Mouse (Mus musculus) embryonic facial prominence, embryonic 15.5 days (tissue): Measurements from ENCODE around the gene Zfp706. TPM values are rescaled to one million over a fixed set of nuclear protein-coding genes. Genes with fewer than 3 reads are reported as not detected.
A peak's percentile ranks its signal among the peaks of the same experiment; 100 is the strongest.

Experiments
- ATAC-seq: fragments of 200-750 bp; cut with Nextera tagmentation; 2 replicates; pipeline ENCODE4 v1.8.0; 2017; ENCODE audit warnings: low read depth, moderate TSS enrichment; ENCODE audit not compliant: insufficient number of reproducible peaks, low FRiP score, low TSS enrichment
- H3K27ac ChIP-seq: fragments of 300-500 bp; sonication (generic); replicated peaks from 2 replicates; pipeline ENCODE4 v1.5.1; 2015; ENCODE audit warnings: mild to moderate bottlenecking, inconsistent platforms
- H3K27me3 ChIP-seq: fragments of 300-500 bp; sonication (generic); 2 replicates; pipeline ENCODE4 v1.6.1; 2015; ENCODE audit warnings: inconsistent platforms
- H3K36me3 ChIP-seq: fragments of 300-500 bp; sonication (generic); 2 replicates; pipeline ENCODE4 v1.6.1; 2015; ENCODE audit warnings: mild to moderate bottlenecking, inconsistent platforms
- H3K4me1 ChIP-seq: fragments of 300-500 bp; sonication (generic); 2 replicates; pipeline ENCODE4 v1.6.1; 2015; ENCODE audit warnings: inconsistent platforms
- H3K4me2 ChIP-seq: fragments of 300-500 bp; sonication (generic); replicated peaks from 2 replicates; pipeline ENCODE4 v1.6.1; 2015; ENCODE audit warnings: mild to moderate bottlenecking, inconsistent platforms
- H3K4me3 ChIP-seq: fragments of 300-500 bp; sonication (generic); replicated peaks from 2 replicates; pipeline ENCODE4 v1.5.1; 2015; ENCODE audit warnings: mild to moderate bottlenecking, inconsistent platforms
- H3K9ac ChIP-seq: fragments of 300-500 bp; sonication (generic); 2 replicates; pipeline ENCODE4 v1.6.1; 2015; ENCODE audit warnings: inconsistent platforms
- H3K9me3 ChIP-seq: fragments of 300-500 bp; sonication (generic); replicated peaks from 2 replicates; pipeline ENCODE4 v1.6.1; 2016; ENCODE audit warnings: inconsistent platforms
- WGBS: fragments of 180-500 bp; shearing (Covaris S2); methylation state at CpG from one replicate; pipeline ENCODE4 v1.1.7; 2015; 5-methylcytosine and 5-hydroxymethylcytosine counted together
- polyA plus RNA-seq: library from polyadenylated mRNA; unstranded; fragments of >200 nt; fragmentation: Nextera tagmentation; extraction: Ambion mirVana; gene quantifications from 2 replicates; pipeline ENCODE4 v1.2.1, GENCODE M21; 2015

The Zfp706 gene
- polyA plus RNA-seq, 1 experiment from 2014 or later = 464 TPM

- Histone ChIP-seq H3K4me1 (peaks cover 15% of the 10 kb centered on the region), H3K4me2 (no peak overlapping the region), H3K9ac (no peak overlapping the region), H3K9me3 (no peaks in the 10 kb centered on the region), H3K36me3 (no peaks in the 10 kb centered on the region), H3K4me3 (no peak overlapping the region), H3K27ac (no peak overlapping the region), H3K27me3 (no peaks in the 10 kb centered on the region)
- 85% methylated on average over 6 of the region's 6 CpGs for WGBS
- no peak for ATAC-seq
These were observed 44.6 kb downstream of the Zfp706 start for GRCm38 (mm10) chr15:36962931-36963330.

- H3K9me3 ChIP-seq = no peaks in the 10 kb centered on the region
- WGBS = 84% methylated on average over 4 of the region's 4 CpGs
These were observed 46.7 kb downstream of the Zfp706 start for GRCm38 (mm10) chr15:36960876-36961237.

GRCm38 (mm10) chr15:36960010-36960875 is 47.3 kb downstream of the Zfp706 start:
- H3K36me3 ChIP-seq = no peaks in the 10 kb centered on the region
- H3K9ac ChIP-seq = no peak overlapping the region
- peaks cover 1% of the 10 kb centered on the region; the same call in 1 of the 2 replicates for H3K27me3 ChIP-seq
- H3K4me1 ChIP-seq = no peaks in the 10 kb centered on the region
- H3K4me2 ChIP-seq = peak overlapping the region; percentile 28; the same call in 1 of the 2 replicates
- 28% methylated on average over 17 of the region's 17 CpGs for WGBS
- ATAC-seq = peak; percentile 51; the same call in 1 of the 2 replicates
- peak overlapping the region; percentile 16 for H3K4me3 ChIP-seq
- H3K9me3 ChIP-seq = no peaks in the 10 kb centered on the region
- 0 out of 2 replicates have a peak overlapping the region, but pooled peaks have one; percentile 29 for H3K27ac ChIP-seq

More at GRCm38 (mm10) chr15:36960876-36961237, 46.7 kb downstream of the Zfp706 start:
- no peaks in the 10 kb centered on the region for H3K27me3 ChIP-seq
- ATAC-seq = no peak
- no peaks in the 10 kb centered on the region for H3K4me1 ChIP-seq
- H3K4me3 ChIP-seq = no peak overlapping the region
- H3K36me3 ChIP-seq = no peaks in the 10 kb centered on the region
- no peak overlapping the region for H3K4me2 ChIP-seq
- H3K9ac ChIP-seq = no peak overlapping the region
- H3K27ac ChIP-seq = no peak overlapping the region

GRCm38 (mm10) chr15:36956221-36956620 is 51.4 kb downstream of the Zfp706 start:
- Histone ChIP-seq H3K27ac (no peak overlapping the region), H3K27me3 (peaks cover 9% of the 10 kb centered on the region), H3K9ac (no peak overlapping the region), H3K4me2 (no peak overlapping the region), H3K36me3 (no peaks in the 10 kb centered on the region), H3K9me3 (no peaks in the 10 kb centered on the region), H3K4me1 (no peaks in the 10 kb centered on the region), H3K4me3 (no peak overlapping the region)
- ATAC-seq = no peak
- 88% methylated on average over 3 of the region's 3 CpGs for WGBS

- 86% methylated on average over 2 of the region's 2 CpGs for WGBS
- no peaks in the 10 kb centered on the region for H3K9me3 ChIP-seq
- ATAC-seq = no peak
- H3K4me1 ChIP-seq = 0 out of 2 replicates have a peak, but pooled peaks cover 9% of the 10 kb centered on the region
- H3K4me2 ChIP-seq = no peak overlapping the region
- H3K36me3 ChIP-seq = no peaks in the 10 kb centered on the region
- H3K4me3 ChIP-seq = no peak overlapping the region
- peaks cover 8% of the 10 kb centered on the region for H3K27me3 ChIP-seq
- no peak overlapping the region for H3K27ac ChIP-seq
- H3K9ac ChIP-seq = no peak overlapping the region
These were observed 57.3 kb downstream of the Zfp706 start for GRCm38 (mm10) chr15:36950258-36950657.

DNA sequence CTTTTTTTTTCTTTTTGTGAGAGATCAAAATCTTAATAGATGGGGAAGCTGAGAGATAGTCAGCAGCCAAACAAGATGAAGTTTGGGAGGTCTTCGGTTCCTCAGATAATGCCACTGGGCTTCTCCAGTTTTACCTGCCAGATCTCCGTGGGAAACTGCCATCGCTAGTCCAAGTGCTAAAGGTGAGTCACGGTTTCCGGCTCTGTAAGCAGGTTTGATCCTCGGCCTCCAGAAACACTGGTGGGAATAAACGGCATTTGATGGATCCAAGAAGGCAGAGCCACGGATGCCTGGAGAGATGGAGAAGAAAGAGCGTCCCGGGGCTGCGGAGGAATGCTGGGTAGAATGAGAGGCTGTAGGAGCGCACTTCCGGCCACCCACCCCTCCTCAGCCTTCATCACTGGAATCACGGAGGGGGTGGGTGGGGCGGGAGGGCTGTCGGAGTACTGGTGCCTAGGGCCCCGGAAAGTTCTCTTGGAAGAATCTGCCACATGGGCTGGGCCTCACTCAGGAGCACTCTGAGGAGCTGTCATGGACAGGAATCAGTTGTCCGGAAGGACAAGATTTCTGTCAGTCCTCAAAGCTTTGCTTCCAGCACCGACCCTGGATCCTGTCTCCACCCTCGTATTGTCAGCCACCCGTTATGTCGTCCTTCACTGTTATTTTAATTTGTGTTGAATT is 58.6 kb downstream of the Zfp706 start:
- Histone ChIP-seq H3K9me3 (no peaks in the 10 kb centered on the region), H3K4me2 (no peak overlapping the region), H3K9ac (no peak overlapping the region), H3K4me3 (no peak overlapping the region), H3K4me1 (0 out of 2 replicates have a peak, but pooled peaks cover 9% of the 10 kb centered on the region), H3K27me3 (no peaks in the 10 kb centered on the region), H3K36me3 (no peaks in the 10 kb centered on the region), H3K27ac (no peak overlapping the region)
- no peak for ATAC-seq
- 76% methylated on average over 22 of the region's 22 CpGs for WGBS
